Mouse (Mus musculus) embryonic facial prominence, embryonic 11.5 days (tissue): ENCODE data around the gene Cyfip1. TPM values are rescaled to one million over a fixed set of nuclear protein-coding genes. Genes with fewer than 3 reads are reported as not detected.

Experiments used
- ATAC-seq: fragments of 200-750 bp; cut with Nextera tagmentation; replicated peaks from 2 replicates; pipeline ENCODE4 v1.8.0; 2017; ENCODE audit warnings: low read depth; ENCODE audit not compliant: insufficient number of reproducible peaks, low FRiP score, low TSS enrichment
- DNase-seq: peaks from one replicate; pipeline ENCODE4 v3.0.0-alpha.2; 2015; ENCODE audit warnings: low spot score
- H3K27ac ChIP-seq: fragments of 300-500 bp; sonication (generic); replicated peaks from 2 replicates; pipeline ENCODE4 v1.5.1; 2014; ENCODE audit warnings: mild to moderate bottlenecking, low read depth, low read length, control low read depth
- H3K27me3 ChIP-seq: fragments of 300-500 bp; sonication (generic); 2 replicates; pipeline ENCODE4 v1.6.1; 2014; ENCODE audit warnings: mild to moderate bottlenecking, low read length, moderate library complexity, mixed read lengths; ENCODE audit not compliant: control insufficient read depth, insufficient read depth
- H3K36me3 ChIP-seq: fragments of 300-500 bp; sonication (generic); replicated peaks from 2 replicates; pipeline ENCODE4 v1.6.1; 2014; ENCODE audit warnings: low read depth, mild to moderate bottlenecking, low read length, moderate library complexity, mixed read lengths; ENCODE audit not compliant: control insufficient read depth, insufficient read depth
- H3K4me1 ChIP-seq: fragments of 300-500 bp; sonication (generic); 2 replicates; pipeline ENCODE4 v1.6.1; 2014; ENCODE audit warnings: low read length, mixed read lengths; ENCODE audit not compliant: control insufficient read depth, insufficient read depth
- H3K4me2 ChIP-seq: fragments of 300-500 bp; sonication (generic); 2 replicates; pipeline ENCODE4 v1.6.1; 2014; ENCODE audit warnings: low read depth, mild to moderate bottlenecking, control low read depth, low read length, moderate library complexity
- H3K4me3 ChIP-seq: fragments of 300-500 bp; sonication (generic); 2 replicates; pipeline ENCODE4 v1.5.1; 2014; ENCODE audit warnings: low read depth, low read length, control low read depth
- H3K9ac ChIP-seq: fragments of 300-500 bp; sonication (generic); replicated peaks from 2 replicates; pipeline ENCODE4 v1.6.1; 2014; ENCODE audit warnings: mild to moderate bottlenecking, control low read depth, low read length
- H3K9me3 ChIP-seq: fragments of 300-500 bp; sonication (generic); replicated peaks from 2 replicates; pipeline ENCODE4 v1.6.1; 2016; ENCODE audit warnings: mild to moderate bottlenecking, low read length, inconsistent platforms, mixed read lengths; ENCODE audit not compliant: control insufficient read depth
- WGBS: fragments of 180-500 bp; shearing (Covaris S2); extraction: QIAGEN DNeasy Blood & Tissue Kit; methylation state at CpG from one replicate; pipeline ENCODE4 v1.1.7; 2014; 5-methylcytosine and 5-hydroxymethylcytosine counted together
- polyA plus RNA-seq: library from polyadenylated mRNA; unstranded; fragments of >200 nt; fragmentation: Nextera tagmentation; extraction: Ambion mirVana; gene quantifications from 2 replicates; pipeline ENCODE4 v1.2.1, GENCODE M21; 2014

Gene Cyfip1
- polyA plus RNA-seq, 1 experiment from 2014 or later = 122 TPM

GRCm38 (mm10) chr7:55869220-55869619 is 27.7 kb downstream of the Cyfip1 start:
- Histone ChIP-seq H3K27ac (no peak overlapping the region), H3K27me3 (no peaks in the 10 kb centered on the region), H3K4me2 (no peak overlapping the region), H3K9ac (no peak overlapping the region), H3K4me3 (no peak overlapping the region), H3K36me3 (no peaks in the 10 kb centered on the region), H3K4me1 (no peaks in the 10 kb centered on the region), H3K9me3 (no peaks in the 10 kb centered on the region)
- ATAC-seq = no peak
- WGBS = 77% methylated on average over 3 of the region's 3 CpGs
- DNase-seq = no peak

GRCm38 (mm10) chr7:55870340-55871020 is 28.9 kb downstream of the Cyfip1 start:
- WGBS = 92% methylated on average over 6 of the region's 6 CpGs
- no peak for ATAC-seq
- Histone ChIP-seq H3K9ac (no peak overlapping the region), H3K4me1 (no peaks in the 10 kb centered on the region), H3K27ac (no peak overlapping the region), H3K4me3 (no peak overlapping the region), H3K36me3 (no peaks in the 10 kb centered on the region; the same call in 1 of the 2 replicates), H3K27me3 (no peaks in the 10 kb centered on the region), H3K4me2 (no peak overlapping the region), H3K9me3 (no peaks in the 10 kb centered on the region)
- DNase-seq = no peak

- H3K27me3 ChIP-seq = no peaks in the 10 kb centered on the region
- H3K9ac ChIP-seq = no peak overlapping the region
- 85% methylated on average over 5 of the region's 5 CpGs for WGBS
- no peaks in the 10 kb centered on the region for H3K4me1 ChIP-seq
- H3K36me3 ChIP-seq = peaks cover 4% of the 10 kb centered on the region; the same call in 1 of the 2 replicates
- DNase-seq (no peak), ATAC-seq (no peak)
- no peaks in the 10 kb centered on the region for H3K9me3 ChIP-seq
- H3K4me2 ChIP-seq = no peak overlapping the region
- H3K4me3 ChIP-seq = no peak overlapping the region
- no peak overlapping the region for H3K27ac ChIP-seq
Observed at GRCm38 (mm10) chr7:55871476-55871875, 29.9 kb downstream of the Cyfip1 start.

GRCm38 (mm10) chr7:55874703-55875102 is 33.2 kb downstream of the Cyfip1 start:
- H3K4me1 ChIP-seq = no peaks in the 10 kb centered on the region
- H3K27ac ChIP-seq = no peak overlapping the region
- no peaks in the 10 kb centered on the region for H3K9me3 ChIP-seq
- no peak for DNase-seq
- H3K36me3 ChIP-seq = peaks cover 6% of the 10 kb centered on the region
- no peaks in the 10 kb centered on the region for H3K27me3 ChIP-seq
- H3K4me2 ChIP-seq = no peak overlapping the region
- WGBS = 90% methylated on average over 7 of the region's 7 CpGs
- no peak for ATAC-seq
- no peak overlapping the region for H3K4me3 ChIP-seq
- no peak overlapping the region for H3K9ac ChIP-seq

- no peaks in the 10 kb centered on the region for H3K27me3 ChIP-seq
- ATAC-seq = no peak
- H3K36me3 ChIP-seq = peaks cover 6% of the 10 kb centered on the region
- no peaks in the 10 kb centered on the region for H3K9me3 ChIP-seq
- DNase-seq = no peak
- no peak overlapping the region for H3K9ac ChIP-seq
- no peak overlapping the region for H3K27ac ChIP-seq
- H3K4me1 ChIP-seq = no peaks in the 10 kb centered on the region
- WGBS = 93% methylated on average over 10 of the region's 10 CpGs
- H3K4me2 ChIP-seq = no peak overlapping the region
- H3K4me3 ChIP-seq = no peak overlapping the region
Observed at GRCm38 (mm10) chr7:55877721-55878120, 36.2 kb downstream of the Cyfip1 start.

GRCm38 (mm10) chr7:55880882-55881281 is 39.3 kb downstream of the Cyfip1 start:
- DNase-seq (no peak), ATAC-seq (no peak)
- H3K4me2 ChIP-seq = no peak overlapping the region
- no peaks in the 10 kb centered on the region for H3K9me3 ChIP-seq
- WGBS = 93% methylated on average over 9 of the region's 9 CpGs
- no peaks in the 10 kb centered on the region for H3K4me1 ChIP-seq
- H3K36me3 ChIP-seq = peaks cover 2% of the 10 kb centered on the region
- no peak overlapping the region for H3K9ac ChIP-seq
- H3K27me3 ChIP-seq = no peaks in the 10 kb centered on the region
- no peak overlapping the region for H3K27ac ChIP-seq
- no peak overlapping the region for H3K4me3 ChIP-seq

- Histone ChIP-seq H3K4me3 (no peak overlapping the region), H3K4me1 (no peaks in the 10 kb centered on the region), H3K9me3 (no peaks in the 10 kb centered on the region), H3K27me3 (no peaks in the 10 kb centered on the region), H3K27ac (no peak overlapping the region), H3K36me3 (no peaks in the 10 kb centered on the region; the same call in none of the 2 replicates), H3K4me2 (no peak overlapping the region), H3K9ac (no peak overlapping the region)
- WGBS = 90% methylated on average over 4 of the region's 4 CpGs
- no peak for DNase-seq
- no peak for ATAC-seq
Observed at GRCm38 (mm10) chr7:55888603-55889002, 47.1 kb downstream of the Cyfip1 start.

GRCm38 (mm10) chr7:55889996-55890395 is 48.5 kb downstream of the Cyfip1 start:
- no peak for ATAC-seq
- H3K9me3 ChIP-seq = no peaks in the 10 kb centered on the region
- DNase-seq = no peak
- H3K36me3 ChIP-seq = no peaks in the 10 kb centered on the region; the same call in 1 of the 2 replicates
- no peak overlapping the region for H3K4me3 ChIP-seq
- no peaks in the 10 kb centered on the region for H3K27me3 ChIP-seq
- H3K4me1 ChIP-seq = no peaks in the 10 kb centered on the region
- no peak overlapping the region for H3K27ac ChIP-seq
- no peak overlapping the region for H3K9ac ChIP-seq
- 90% methylated on average over 4 of the region's 4 CpGs for WGBS
- H3K4me2 ChIP-seq = no peak overlapping the region
